Mouse (Mus musculus) urinary bladder, adult 2 months (tissue): ENCODE data around the gene Syngr4. TPM values are rescaled to one million over a fixed set of nuclear protein-coding genes. Genes with fewer than 3 reads are reported as not detected.
A peak's percentile ranks its signal among the peaks of the same experiment; 100 is the strongest.
"Not testable (repeated sequence)": the region's sequence is repeated elsewhere in the genome, so short reads cannot be mapped to it uniquely, and the experiment has no call there.

Source experiments
- DNase-seq: peaks from one replicate; pipeline ENCODE4 v3.0.0; 2022; ENCODE audit warnings: low spot score
- polyA plus RNA-seq: library from polyadenylated mRNA; depleted of rRNA; stranded (reverse); fragments of >200 nt; gene quantifications from 2 replicates; pipeline ENCODE4 v1.2.3, GENCODE M21; 2012; rRNA removed

Syngr4 gene
- polyA plus RNA-seq, result 0.10 TPM in 1 of 2 replicates, not detected in the other

DNA sequence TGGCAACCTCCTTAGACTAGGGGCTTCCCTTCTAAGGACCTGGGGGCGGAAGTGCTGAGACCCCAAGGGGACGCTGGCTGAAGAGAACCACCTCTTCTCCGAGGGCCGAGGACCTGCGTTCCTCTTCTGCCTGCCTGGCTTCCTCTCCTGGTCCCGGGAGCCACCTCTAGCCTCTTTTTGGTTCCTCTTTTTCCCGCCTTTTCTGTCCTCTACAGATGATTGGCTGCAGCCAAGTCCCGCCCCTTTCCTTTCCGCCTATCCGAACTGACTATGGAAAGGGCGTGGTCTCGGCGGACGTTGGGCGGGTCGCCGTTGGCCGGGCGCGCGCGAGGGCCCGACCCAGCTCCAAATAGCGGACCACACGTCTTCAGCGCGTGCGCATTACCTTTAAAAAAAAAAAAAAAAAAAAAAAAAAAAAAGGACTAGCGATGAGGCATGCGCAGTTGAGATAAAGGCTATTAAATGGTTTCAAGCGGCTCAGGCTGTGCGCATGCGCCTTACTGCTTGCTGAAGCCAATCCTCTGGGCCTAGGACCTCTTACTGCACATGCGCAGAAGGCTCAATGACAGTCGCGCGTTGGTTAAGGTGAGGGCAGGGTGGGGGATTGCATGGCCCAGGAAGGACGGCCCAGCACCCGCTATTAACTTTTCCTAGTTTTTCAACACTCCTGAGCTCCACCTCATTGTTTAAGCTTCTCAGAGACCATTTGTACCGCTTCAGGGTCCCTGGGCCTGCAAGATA is at the start of gene Syngr4, which contains the start of gene Tmem143:
Gene Syngr4, minus strand, starts transcription at position 198 of the 741 bp plus-strand sequence.
Gene Tmem143, plus strand, starts transcription at position 425 of the 741 bp plus-strand sequence.
- DNase-seq, result peak; percentile 79

DNA sequence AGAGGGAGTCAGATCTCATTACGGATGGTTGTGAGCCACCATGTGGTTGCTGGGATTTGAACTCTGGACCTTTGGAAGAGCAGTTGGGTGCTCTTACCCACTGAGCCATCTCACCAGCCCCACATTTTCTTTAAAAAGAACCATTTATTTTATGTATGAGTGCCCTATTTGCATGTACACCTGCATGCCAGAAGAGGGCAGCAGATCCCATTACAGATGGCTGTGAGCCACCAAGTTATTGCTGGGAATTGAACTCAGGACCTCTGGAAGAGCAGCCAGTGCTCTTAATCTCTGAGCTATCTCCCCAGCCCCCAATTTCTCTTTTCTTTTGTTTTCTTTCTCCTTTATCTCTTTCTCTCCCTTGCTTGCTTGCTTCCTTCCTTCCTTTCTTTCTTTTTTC is 46.8 kb upstream of the Syngr4 start:
- DNase-seq, result not testable (repeated sequence)

- no peak for DNase-seq
Measured at GRCm38 (mm10) chr7:45941986-45942385, 45.5 kb upstream of the Syngr4 start.

- DNase-seq, result no peak
Measured at GRCm38 (mm10) chr7:45939836-45940235, 43.3 kb upstream of the Syngr4 start.

GRCm38 (mm10) chr7:45935114-45935513 is 38.6 kb upstream of the Syngr4 start:
- DNase-seq, result no peak

- not testable (repeated sequence) for DNase-seq
Measured at GRCm38 (mm10) chr7:45933766-45934165, 37.3 kb upstream of the Syngr4 start.

DNA sequence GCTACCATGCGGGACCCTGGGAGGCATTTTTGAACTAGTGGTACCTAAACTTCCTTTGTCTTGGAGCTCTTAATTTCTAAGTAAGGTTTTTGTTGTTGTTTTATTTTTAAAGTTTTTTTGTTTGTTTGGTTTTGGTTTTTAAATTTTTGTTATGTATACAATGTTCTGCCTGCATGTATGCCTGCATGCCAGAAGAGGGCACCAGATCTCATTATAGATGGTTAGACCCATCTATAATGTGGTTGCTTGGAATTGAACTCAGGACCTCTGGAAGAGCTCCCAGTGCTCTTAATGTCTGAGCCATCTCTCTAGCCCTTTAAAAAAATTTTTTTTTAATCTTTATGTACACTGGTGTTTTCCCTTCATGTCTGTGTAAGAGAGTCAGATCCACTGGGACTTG is 33.2 kb upstream of the Syngr4 start:
- no peak for DNase-seq

- no peak for DNase-seq
Measured at GRCm38 (mm10) chr7:45928626-45929295, 32.2 kb upstream of the Syngr4 start.

GRCm38 (mm10) chr7:45924429-45924816 is 27.9 kb upstream of the Syngr4 start:
- DNase-seq, result no peak

- DNase-seq, result peak; percentile 45
Measured at GRCm38 (mm10) chr7:45923762-45924428, 27.4 kb upstream of the Syngr4 start, which contains the start of gene Ccdc114. Ccdc114 (plus strand) TSS chr7:45924072.

DNA sequence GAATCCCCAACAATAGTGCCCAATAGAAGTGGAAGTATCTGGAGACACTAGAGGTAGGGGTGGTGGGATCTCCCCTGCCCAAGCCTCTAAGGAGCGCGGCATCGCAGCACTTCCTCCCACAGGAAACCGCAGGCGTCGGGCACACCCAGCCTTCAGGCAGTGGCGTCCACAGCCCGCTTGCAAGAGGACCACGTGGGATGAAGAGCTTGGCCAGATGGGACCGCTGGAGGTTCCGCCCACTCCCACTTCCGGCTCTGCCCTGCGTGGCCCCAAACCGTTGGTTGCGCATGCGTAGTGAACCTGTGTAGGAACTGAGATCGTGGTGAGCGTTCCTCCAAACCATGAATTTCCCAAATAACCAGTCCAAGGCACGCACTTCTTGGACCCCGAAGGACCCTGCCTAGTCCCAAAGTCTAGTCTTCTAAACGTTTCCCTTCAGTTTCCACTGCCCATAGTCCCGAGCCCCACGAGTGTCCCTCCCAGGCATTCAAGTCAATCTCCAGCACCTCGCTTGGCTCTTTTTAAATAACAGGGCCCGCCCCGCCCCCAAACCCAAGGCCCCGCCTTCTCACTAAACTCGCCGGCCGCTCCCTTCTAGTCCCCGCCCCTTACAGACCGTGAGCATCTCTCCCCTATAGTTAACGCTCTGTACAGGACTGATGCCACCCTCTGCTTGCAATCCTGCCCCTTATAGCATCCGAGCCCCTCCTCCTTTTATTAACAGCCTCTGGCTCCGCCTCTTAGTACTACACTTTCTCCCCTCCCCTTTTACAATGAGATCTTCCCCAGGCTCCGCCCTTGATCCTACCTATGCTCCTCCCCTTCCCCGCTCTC is 26.6 kb upstream of the Syngr4 start:
- peak; percentile 75 for DNase-seq

DNA sequence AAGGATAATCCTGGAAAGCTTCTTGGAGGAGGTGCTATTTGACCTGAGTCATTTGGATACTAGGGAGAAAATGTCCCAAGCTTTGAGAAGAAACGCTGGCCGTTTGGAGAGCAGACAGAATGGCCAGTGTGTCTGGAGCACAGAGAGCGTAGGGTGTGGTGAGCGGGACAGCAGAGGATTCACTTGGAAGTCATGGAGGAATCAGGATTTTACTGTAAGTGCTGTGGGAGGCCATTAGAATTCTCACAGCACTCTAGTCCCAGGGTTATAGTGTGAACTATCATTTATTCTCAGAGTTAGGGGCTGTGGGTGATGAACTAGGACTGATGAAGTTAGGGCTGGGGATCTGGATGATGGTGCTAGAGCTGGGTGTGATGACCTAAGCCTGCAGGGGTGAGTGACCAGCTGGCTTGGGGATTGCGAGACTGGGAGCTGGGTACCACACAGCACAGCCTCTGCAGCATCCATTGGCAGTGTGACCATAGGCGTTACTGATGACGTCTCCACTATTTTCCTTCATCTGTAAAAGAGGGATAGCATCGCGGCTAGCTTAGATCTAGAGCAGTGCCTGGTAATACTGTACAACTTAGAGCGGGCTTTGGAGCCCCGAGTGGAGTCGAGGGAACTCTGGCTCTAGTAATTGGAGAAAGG is 25.6 kb upstream of the Syngr4 start:
- no peak for DNase-seq

DNA sequence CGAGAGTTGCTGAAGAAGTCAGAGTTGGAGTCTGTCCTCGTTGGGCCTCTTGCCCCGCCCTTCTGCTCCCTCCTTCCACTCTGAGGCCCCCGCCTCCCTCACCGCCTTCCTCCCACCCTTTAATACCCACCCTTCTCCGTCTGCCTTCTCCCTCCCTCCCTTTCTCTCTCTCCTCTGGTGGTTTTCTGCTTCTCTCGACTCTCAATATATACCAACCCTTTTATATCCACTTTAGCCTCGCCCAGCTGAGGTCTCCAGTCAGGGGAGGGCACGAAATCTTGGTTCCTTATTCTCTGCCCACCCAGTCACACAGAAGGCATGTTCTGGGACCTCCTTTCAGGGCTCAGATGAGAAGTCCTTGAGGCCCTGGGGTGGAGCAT is 24.7 kb upstream of the Syngr4 start, which contains the start of gene Emp3:
Gene Emp3, minus strand, starts transcription at position 163 of the 380 bp plus-strand sequence.
- DNase-seq, result no peak

DNA sequence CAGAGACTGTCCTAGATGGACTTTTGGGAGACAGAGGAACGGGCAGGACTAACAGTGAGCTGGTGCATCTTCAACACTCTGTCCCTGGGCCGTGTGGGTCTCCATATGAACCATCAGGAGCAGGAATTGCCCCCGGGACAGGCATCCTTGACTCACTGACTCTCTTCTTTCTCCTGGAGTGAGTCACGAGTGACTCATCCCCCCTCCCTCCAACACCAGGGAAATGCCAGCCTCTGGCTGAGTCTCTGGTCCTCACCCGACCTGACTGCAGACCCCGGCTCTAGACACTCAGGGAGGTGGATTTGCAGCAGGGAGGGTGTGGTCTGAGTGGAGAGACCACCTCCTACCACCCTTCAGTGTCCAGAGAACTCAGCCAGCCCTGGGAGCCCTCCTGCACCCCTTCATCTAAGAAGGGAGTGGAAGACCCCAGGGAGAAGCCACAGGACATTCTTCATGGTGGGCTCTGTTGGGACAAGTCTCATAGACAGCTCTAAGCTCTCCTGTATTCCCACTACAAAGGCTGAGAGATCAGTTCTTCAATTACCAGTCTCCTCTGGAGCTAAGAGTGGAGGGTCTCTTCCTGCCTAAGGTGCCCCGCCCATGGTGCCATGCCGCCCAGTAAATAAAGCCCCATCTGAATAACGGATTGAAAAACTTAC is 24.2 kb upstream of the Syngr4 start:
- no peak for DNase-seq

DNA sequence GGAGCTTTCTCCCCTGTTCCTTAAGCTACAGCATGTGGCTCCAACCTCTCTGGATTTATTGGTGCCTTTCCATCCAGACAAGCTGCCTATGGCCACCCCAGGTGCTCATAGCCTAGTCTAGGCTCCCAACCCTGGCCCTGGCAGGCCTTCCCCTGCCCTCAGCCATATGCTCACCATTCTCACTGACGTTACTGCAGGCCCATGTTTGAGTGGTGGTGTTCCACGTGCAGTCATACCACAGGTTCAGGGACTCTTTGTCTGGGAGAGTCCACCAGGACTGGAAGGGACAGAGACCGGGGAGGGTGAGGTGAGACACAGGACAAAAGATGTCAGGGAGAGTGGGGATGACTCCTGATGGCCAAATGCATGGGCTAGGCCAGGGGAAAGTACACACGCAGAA is 23.2 kb upstream of the Syngr4 start:
- no peak for DNase-seq

DNA sequence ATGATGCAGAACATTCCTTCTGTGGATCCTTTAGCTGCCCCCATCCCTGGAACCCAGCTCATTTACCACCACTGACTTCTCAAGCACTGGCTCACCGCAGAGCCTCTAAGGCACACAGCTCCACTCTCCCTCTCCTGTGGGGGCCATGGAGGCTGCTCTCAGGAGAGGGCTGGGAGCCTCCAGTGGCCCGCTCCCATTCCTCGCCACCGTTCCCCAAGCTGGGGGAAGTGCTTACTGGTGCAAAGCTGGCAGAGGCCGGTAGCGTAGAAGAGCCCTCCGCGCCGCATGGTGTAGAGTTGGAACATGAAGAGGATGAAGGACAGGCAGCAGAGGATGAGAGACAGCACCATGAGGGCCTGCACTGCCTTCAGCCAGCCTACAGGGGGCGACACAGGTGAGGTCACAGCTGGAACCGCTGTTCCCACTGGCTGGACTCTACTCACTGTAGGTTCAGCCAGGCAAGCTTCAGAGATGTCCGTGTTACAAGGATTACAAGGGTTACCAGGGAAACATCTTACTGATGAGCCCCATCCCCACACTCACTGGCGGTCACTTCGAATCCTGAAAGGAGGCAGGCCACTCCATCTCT is 22.7 kb upstream of the Syngr4 start:
- no peak for DNase-seq

GRCm38 (mm10) chr7:45917926-45918325 is 21.4 kb upstream of the Syngr4 start:
- DNase-seq, result no peak

- DNase-seq, result no peak
Measured at GRCm38 (mm10) chr7:45917004-45917704, 20.6 kb upstream of the Syngr4 start.
